In the genomic region with DNA sequence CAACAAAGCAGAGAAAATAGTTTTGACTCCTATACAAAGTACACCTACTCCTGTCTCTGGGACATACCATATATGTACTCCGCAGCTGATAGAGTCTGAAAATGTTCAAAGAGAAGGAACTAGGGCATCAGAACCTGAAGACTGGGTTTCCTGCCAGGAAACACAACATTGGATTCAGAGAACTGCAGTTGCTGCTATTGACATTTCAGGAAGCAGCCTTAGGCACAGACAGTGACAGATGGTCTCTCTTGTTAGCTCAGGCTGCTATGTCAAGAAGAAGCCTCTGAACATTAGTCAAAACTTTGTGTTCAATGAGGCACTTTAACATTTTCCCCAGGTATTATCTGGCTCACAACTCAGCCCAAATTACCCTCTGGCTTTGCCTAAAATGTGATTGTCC, we compare ENCODE assay signal across 16 mouse cellular contexts.
DNase-seq lines count a peak whose midpoint lies in the region; ATAC-seq and TF ChIP-seq lines count a peak whose summit lies in the region.
"Had no signal": no experiment of that assay in that cellular context is flagged by ENCODE, and none has a peak within 500 bp of the region (broad histone marks: within the 10 kb centered on the region; RNA-seq: fewer than 3 reads in every experiment).

No protein-coding gene starts in this region.

- H3K4me3 ChIP-seq in forebrain, embryonic 14.5 days (ENCODE audit: low read depth, low read length), result no peak overlapping the region
- no peak overlapping the region for H3K4me3 ChIP-seq in forebrain, embryonic 10.5 days
- no peak overlapping the region for H3K4me3 ChIP-seq in midbrain, postnatal 0 days (ENCODE audit: low read depth, low read length)
- no peak overlapping the region for H3K4me3 ChIP-seq in midbrain, embryonic 16.5 days (ENCODE audit: low read depth, low read length)
- H3K4me3 ChIP-seq: heart, embryonic 15.5 days; kidney, embryonic 15.5 days; limb, embryonic 10.5 days; liver, embryonic 15.5 days; midbrain, embryonic 12.5 days had no signal

- DNase-seq in forebrain, embryonic 14.5 days (ENCODE audit: low spot score), result peak; percentile 64
- no peak for DNase-seq in forebrain, embryonic 10.5 days (ENCODE audit: extremely low spot score, low spot score)
- DNase-seq in midbrain, postnatal 0 days (ENCODE audit: low spot score), result peak; percentile 64
- DNase-seq in layer of hippocampus, adult 9-11 months, result peak; percentile 76
- peak; percentile 80 for DNase-seq in telencephalon, adult 2 months (ENCODE audit: low read depth, low spot score)
- DNase-seq in lung, postnatal 25 days (ENCODE audit: low spot score), result no peak
- DNase-seq: adrenal gland, postnatal 25 days; gastrocnemius, postnatal 14 days; lung, postnatal 36 days had no signal

- no peaks in the 10 kb centered on the region for H3K9me3 ChIP-seq in forebrain, embryonic 14.5 days (replicated peaks; ENCODE audit: control insufficient read depth, low read length)
- H3K9me3 ChIP-seq in forebrain, embryonic 10.5 days, result no peaks in the 10 kb centered on the region
- H3K9me3 ChIP-seq in midbrain, postnatal 0 days (ENCODE audit: low read length), result no peaks in the 10 kb centered on the region
- H3K9me3 ChIP-seq in midbrain, embryonic 16.5 days (replicated peaks; ENCODE audit: control insufficient read depth, low read length, poor library complexity, severe bottlenecking), result no peaks in the 10 kb centered on the region
- H3K9me3 ChIP-seq: heart, embryonic 15.5 days; kidney, embryonic 15.5 days; limb, embryonic 10.5 days; liver, embryonic 15.5 days; midbrain, embryonic 12.5 days had no signal

- no peak for TF ChIP-seq CTCF in midbrain, postnatal 0 days (IDR thresholded peaks at IDR 0.05)

- H3K27ac ChIP-seq in forebrain, embryonic 14.5 days (ENCODE audit: low read depth, low read length), result no peak overlapping the region; the same call in 1 of the 2 replicates
- no peak overlapping the region for H3K27ac ChIP-seq in forebrain, embryonic 10.5 days
- no peak overlapping the region for H3K27ac ChIP-seq in midbrain, postnatal 0 days (ENCODE audit: low read depth, low read length)
- no peak overlapping the region for H3K27ac ChIP-seq in midbrain, embryonic 16.5 days (ENCODE audit: low read length)
- H3K27ac ChIP-seq: heart, embryonic 15.5 days; kidney, embryonic 15.5 days; limb, embryonic 10.5 days; liver, embryonic 15.5 days; midbrain, embryonic 12.5 days had no signal

- H3K27me3 ChIP-seq in forebrain, embryonic 14.5 days (replicated peaks; ENCODE audit: control insufficient read depth, insufficient read depth, low read length), result no peaks in the 10 kb centered on the region
- no peaks in the 10 kb centered on the region for H3K27me3 ChIP-seq in forebrain, embryonic 10.5 days (ENCODE audit: poor library complexity, severe bottlenecking)
- H3K27me3 ChIP-seq in midbrain, postnatal 0 days (ENCODE audit: insufficient read depth, low read length), result no peaks in the 10 kb centered on the region
- H3K27me3 ChIP-seq in midbrain, embryonic 16.5 days (ENCODE audit: control insufficient read depth, insufficient read depth, low read depth, low read length), result no peaks in the 10 kb centered on the region
- H3K27me3 ChIP-seq: heart, embryonic 15.5 days; kidney, embryonic 15.5 days; liver, embryonic 15.5 days; midbrain, embryonic 12.5 days had no signal

- H3K4me1 ChIP-seq in forebrain, embryonic 14.5 days (ENCODE audit: control insufficient read depth, insufficient read depth, low read length), result no peaks in the 10 kb centered on the region
- no peaks in the 10 kb centered on the region for H3K4me1 ChIP-seq in forebrain, embryonic 10.5 days
- no peaks in the 10 kb centered on the region for H3K4me1 ChIP-seq in midbrain, postnatal 0 days (ENCODE audit: insufficient read depth, low read length)
- no peaks in the 10 kb centered on the region for H3K4me1 ChIP-seq in midbrain, embryonic 16.5 days (ENCODE audit: control insufficient read depth, insufficient read depth, low read length)
- H3K4me1 ChIP-seq: heart, embryonic 15.5 days; kidney, embryonic 15.5 days; limb, embryonic 10.5 days; liver, embryonic 15.5 days; midbrain, embryonic 12.5 days had no signal

- no peak overlapping the region for H3K9ac ChIP-seq in forebrain, embryonic 14.5 days (ENCODE audit: low read length)
- no peak overlapping the region for H3K9ac ChIP-seq in midbrain, postnatal 0 days (replicated peaks; ENCODE audit: low read length, poor library complexity, severe bottlenecking)
- no peak overlapping the region for H3K9ac ChIP-seq in midbrain, embryonic 16.5 days (ENCODE audit: low read depth, low read length)
- H3K9ac ChIP-seq: heart, embryonic 15.5 days; kidney, embryonic 15.5 days; liver, embryonic 15.5 days; midbrain, embryonic 12.5 days had no signal

- ATAC-seq in forebrain, embryonic 14.5 days, result no peak
- ATAC-seq in midbrain, postnatal 0 days (ENCODE audit: low FRiP score), result no peak
- no peak for ATAC-seq in midbrain, embryonic 16.5 days
- ATAC-seq: inflammation-experienced regulatory T-cells, adult 6 months had no signal

- H3K4me2 ChIP-seq in forebrain, embryonic 14.5 days (ENCODE audit: low read length), result no peak overlapping the region
- no peak overlapping the region for H3K4me2 ChIP-seq in midbrain, postnatal 0 days (ENCODE audit: low read depth, low read length, poor library complexity, severe bottlenecking)
- H3K4me2 ChIP-seq in midbrain, embryonic 16.5 days (ENCODE audit: low read length), result no peak overlapping the region
- H3K4me2 ChIP-seq: heart, embryonic 15.5 days; kidney, embryonic 15.5 days; liver, embryonic 15.5 days; midbrain, embryonic 12.5 days had no signal

- WGBS in forebrain, embryonic 14.5 days, result 81% methylated on average over 1 of the region's 1 CpGs
- WGBS in forebrain, embryonic 10.5 days, result 88% methylated on average over 1 of the region's 1 CpGs
- 84% methylated on average over 1 of the region's 1 CpGs for WGBS in midbrain, postnatal 0 days
- 73% methylated on average over 1 of the region's 1 CpGs for WGBS in midbrain, embryonic 16.5 days

- H3K36me3 ChIP-seq in forebrain, embryonic 14.5 days (ENCODE audit: control insufficient read depth, insufficient read depth, low read length), result no peaks in the 10 kb centered on the region
- H3K36me3 ChIP-seq in forebrain, embryonic 10.5 days (replicated peaks), result no peaks in the 10 kb centered on the region
- H3K36me3 ChIP-seq in midbrain, postnatal 0 days (ENCODE audit: insufficient read depth, low read length), result no peaks in the 10 kb centered on the region
- H3K36me3 ChIP-seq in midbrain, embryonic 16.5 days (ENCODE audit: control insufficient read depth, insufficient read depth, low read length), result no peaks in the 10 kb centered on the region
- H3K36me3 ChIP-seq: heart, embryonic 15.5 days; kidney, embryonic 15.5 days; limb, embryonic 10.5 days; liver, embryonic 15.5 days; midbrain, embryonic 12.5 days had no signal

Comparison
In these comparisons a context has a peak if more than half of its experiments do, and no peak if none do; other contexts are left out.
1. DNase-seq: peak in forebrain, embryonic 14.5 days (single experiment), midbrain, postnatal 0 days (single experiment), layer of hippocampus, adult 9-11 months (single experiment) and telencephalon, adult 2 months (single experiment); none in forebrain, embryonic 10.5 days (single experiment) and lung, postnatal 25 days (single experiment).